In the genomic region with DNA sequence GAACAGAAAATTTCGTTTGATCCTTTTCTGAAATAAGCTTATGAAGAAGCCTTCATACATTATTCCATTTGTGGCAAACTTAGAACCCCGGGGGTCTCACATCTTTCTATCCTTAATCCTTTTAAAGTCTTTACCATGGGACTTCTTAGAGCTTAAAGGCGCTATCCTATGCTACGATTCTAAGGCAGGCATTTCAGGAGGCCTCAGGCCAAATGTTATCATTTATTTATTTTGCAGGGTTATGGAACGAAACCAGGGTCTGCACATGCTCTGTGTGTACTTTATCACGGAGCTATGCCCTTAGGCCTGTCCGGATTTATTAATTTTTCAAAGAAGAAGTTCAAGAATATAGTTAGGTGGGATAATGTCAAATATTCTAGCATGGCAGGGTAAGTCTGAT, we compare ENCODE assay signal across 24 mouse cellular contexts.
"Had no signal": no experiment of that assay in that cellular context is flagged by ENCODE, and none has a peak within 500 bp of the region (broad histone marks: within the 10 kb centered on the region; RNA-seq: fewer than 3 reads in every experiment).

No protein-coding gene starts in this region.

- H3K4me1 ChIP-seq: heart, embryonic 10.5 days; kidney, embryonic 15.5 days had no signal

- H3K9ac ChIP-seq: heart, embryonic 12.5 days; hindbrain, embryonic 13.5 days; hindbrain, embryonic 15.5 days; kidney, embryonic 15.5 days; limb, embryonic 12.5 days had no signal

- DNase-seq: gastrocnemius, adult 2 months; gastrocnemius, postnatal 10 days; gastrocnemius, postnatal 25 days; heart, adult 18-20 months; heart, postnatal 10 days; heart, postnatal 36 days; kidney, adult 11 months; kidney, adult 2 months; kidney, adult 9 months; kidney, postnatal 14 days; kidney, postnatal 36 days; layer of hippocampus, adult 9-11 months; layer of hippocampus, postnatal 36 days; left cerebral cortex, postnatal 4 days; liver had no signal

- H3K9me3 ChIP-seq: heart, embryonic 10.5 days; heart, embryonic 12.5 days; hindbrain, embryonic 13.5 days; hindbrain, embryonic 15.5 days; kidney, embryonic 15.5 days; limb, embryonic 12.5 days had no signal

- H3K4me2 ChIP-seq: heart, embryonic 12.5 days; hindbrain, embryonic 13.5 days; hindbrain, embryonic 15.5 days; kidney, embryonic 15.5 days; limb, embryonic 12.5 days had no signal

- H3K27me3 ChIP-seq: heart, embryonic 12.5 days; hindbrain, embryonic 13.5 days; hindbrain, embryonic 15.5 days; kidney, embryonic 15.5 days; limb, embryonic 12.5 days had no signal

- H3K4me3 ChIP-seq: gastrocnemius, adult 2 months; heart, embryonic 10.5 days; heart, embryonic 12.5 days; hindbrain, embryonic 13.5 days; hindbrain, embryonic 15.5 days; kidney, embryonic 15.5 days; limb, embryonic 12.5 days had no signal

- ATAC-seq: hindbrain, postnatal 0 days; intestine, embryonic 16.5 days had no signal

- H3K27ac ChIP-seq: gastrocnemius, adult 2 months; heart, embryonic 10.5 days; hindbrain, embryonic 13.5 days; hindbrain, embryonic 15.5 days; hindbrain, postnatal 0 days; kidney, embryonic 15.5 days; kidney, postnatal 0 days; limb, embryonic 12.5 days had no signal

- H3K36me3 ChIP-seq: heart, embryonic 10.5 days; hindbrain, embryonic 15.5 days had no signal
